Mouse (Mus musculus): ENCODE measurements around the gene Ddx5.

DNA sequence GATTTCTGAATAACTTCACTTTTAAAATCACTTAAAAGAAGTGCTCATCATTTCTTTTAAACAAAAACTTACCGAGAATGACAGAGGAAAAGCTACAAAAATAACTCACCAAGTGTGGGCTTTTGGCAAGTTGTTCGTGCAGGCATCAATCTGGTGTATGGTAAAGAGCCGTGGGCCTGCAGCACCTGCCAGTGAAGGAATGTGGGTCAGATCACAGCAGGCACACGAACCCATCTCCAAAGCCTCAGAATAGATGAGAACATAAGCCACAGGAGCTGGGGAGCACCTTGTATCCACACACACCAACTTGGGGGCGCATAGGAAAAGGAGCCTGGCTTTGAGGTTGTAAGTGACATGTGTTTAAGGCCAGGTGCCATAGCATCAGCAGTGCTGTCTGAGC lies 33.9 kb upstream of the Ddx5 start:
- TF ChIP-seq POLR2A (IDR thresholded peaks at IDR 0.05; ENCODE audit: insufficient read depth, low read depth, low read length) (no peak), CTCF (IDR thresholded peaks at IDR 0.05) (no peak)
